27 mouse cellular contexts compared by ENCODE assay signal in genomic region chr2:60936910-60937309, GRCm38 (mm10). TPM values are rescaled to one million over a fixed set of nuclear protein-coding genes. Genes with fewer than 3 reads are reported as not detected.
DNase-seq lines count a peak whose midpoint lies in the region; ATAC-seq and TF ChIP-seq lines count a peak whose summit lies in the region.
"Had no signal": no experiment of that assay in that cellular context is flagged by ENCODE, and none has a peak within 500 bp of the region (broad histone marks: within the 10 kb centered on the region; RNA-seq: fewer than 3 reads in every experiment).

No protein-coding gene starts in this region.

- H3K4me2 ChIP-seq in liver, embryonic 11.5 days, result no peak overlapping the region
- H3K4me2 ChIP-seq in heart, embryonic 11.5 days, result no peak overlapping the region
- H3K4me2 ChIP-seq: forebrain, embryonic 13.5 days; heart, embryonic 12.5 days; heart, embryonic 15.5 days; hindbrain, embryonic 15.5 days had no signal

- peak overlapping the region; percentile 22 for H3K4me3 ChIP-seq in left cerebral cortex, adult 2 months
- 0 out of 2 replicates have a peak overlapping the region, but pooled peaks have one; percentile 9 for H3K4me3 ChIP-seq in cortical plate, adult 2 months (ENCODE audit: insufficient read depth, low read length)
- H3K4me3 ChIP-seq in liver, embryonic 11.5 days (ENCODE audit: low read depth, low read length), result no peak overlapping the region
- no peak overlapping the region for H3K4me3 ChIP-seq in heart, embryonic 11.5 days (ENCODE audit: low read depth, low read length)
- H3K4me3 ChIP-seq: forebrain, embryonic 10.5 days; forebrain, embryonic 13.5 days; heart, embryonic 12.5 days; heart, embryonic 15.5 days; hindbrain, embryonic 15.5 days had no signal

- ATAC-seq in liver, embryonic 11.5 days (replicated peaks; ENCODE audit: low FRiP score), result no peak
- no peak for ATAC-seq in heart, embryonic 11.5 days (replicated peaks; ENCODE audit: insufficient number of reproducible peaks, low FRiP score, low TSS enrichment)
- ATAC-seq: forebrain, embryonic 13.5 days; forebrain, embryonic 16.5 days; intestine, postnatal 0 days; Patski had no signal

- no peak for TF ChIP-seq CTCF in left cerebral cortex, adult 2 months (IDR thresholded peaks at IDR 0.05)
- TF ChIP-seq CTCF in cortical plate, adult 2 months (IDR thresholded peaks at IDR 0.05; ENCODE audit: extremely low read depth, insufficient read depth, low read length), result no peak

- no peak overlapping the region for H3K27ac ChIP-seq in left cerebral cortex, adult 2 months
- no peak overlapping the region for H3K27ac ChIP-seq in cortical plate, adult 2 months (ENCODE audit: insufficient read depth, low read length)
- no peak overlapping the region for H3K27ac ChIP-seq in liver, embryonic 11.5 days (ENCODE audit: low read depth, low read length)
- H3K27ac ChIP-seq in heart, embryonic 11.5 days (ENCODE audit: low read depth, low read length), result no peak overlapping the region
- H3K27ac ChIP-seq: forebrain, embryonic 10.5 days; forebrain, embryonic 13.5 days; heart, embryonic 15.5 days; hindbrain, embryonic 15.5 days had no signal

- no peak for TF ChIP-seq POLR2A in cortical plate, adult 2 months (IDR thresholded peaks at IDR 0.05; ENCODE audit: extremely low read depth, insufficient read depth, low read length)

- H3K9ac ChIP-seq in liver, embryonic 11.5 days (ENCODE audit: low read depth, low read length), result no peak overlapping the region
- H3K9ac ChIP-seq in heart, embryonic 11.5 days (ENCODE audit: low read depth, low read length), result no peak overlapping the region
- H3K9ac ChIP-seq: forebrain, embryonic 13.5 days; heart, embryonic 12.5 days; heart, embryonic 15.5 days; hindbrain, embryonic 15.5 days had no signal

- no peaks in the 10 kb centered on the region for H3K27me3 ChIP-seq in liver, embryonic 11.5 days (replicated peaks; ENCODE audit: control insufficient read depth, insufficient read depth, low read length)
- H3K27me3 ChIP-seq in heart, embryonic 11.5 days (ENCODE audit: control insufficient read depth, insufficient read depth, low read length), result no peaks in the 10 kb centered on the region
- H3K27me3 ChIP-seq: CH12.LX; forebrain, embryonic 13.5 days; heart, embryonic 12.5 days; heart, embryonic 15.5 days; hindbrain, embryonic 15.5 days; Patski had no signal

- no peaks in the 10 kb centered on the region; the same call in 1 of the 2 replicates for H3K4me1 ChIP-seq in cortical plate, adult 2 months (ENCODE audit: control insufficient read depth, insufficient read depth, low read length)
- peaks cover 4% of the 10 kb centered on the region; the same call in 1 of the 2 replicates for H3K4me1 ChIP-seq in liver, embryonic 11.5 days (replicated peaks; ENCODE audit: control insufficient read depth, insufficient read depth, low read length)
- peaks cover 6% of the 10 kb centered on the region; the same call in 1 of the 2 replicates for H3K4me1 ChIP-seq in heart, embryonic 11.5 days (ENCODE audit: control insufficient read depth, insufficient read depth, low read length)

- WGBS in liver, embryonic 11.5 days, result 93% methylated on average over 14 of the region's 14 CpGs
- 90% methylated on average over 14 of the region's 14 CpGs for WGBS in heart, embryonic 11.5 days (ENCODE audit: insufficient replicate concordance)

- DNase-seq in heart, adult 11 months, result peak; percentile 69
- no peak for DNase-seq in heart, postnatal 4 days
- no peak for DNase-seq in left cerebral cortex, adult 2 months (ENCODE audit: extremely low spot score in 1 of 2, low spot score in 2 of 2)
- no peak for DNase-seq in left cerebral cortex, adult 8-10 months (ENCODE audit: low spot score in 2 of 2)
- DNase-seq in liver, embryonic 11.5 days (ENCODE audit: low spot score), result no peak
- DNase-seq: adrenal gland, postnatal 10 days; adrenal gland, postnatal 36 days; B cell, adult 2 months; cerebellum, adult 11 months; cerebellum, adult 2 months; cerebellum, postnatal 10 days; cerebellum, postnatal 36 days; gastrocnemius, postnatal 36 days; heart, postnatal 10 days; heart, postnatal 36 days had no signal

- H3K36me3 ChIP-seq in liver, embryonic 11.5 days (ENCODE audit: control insufficient read depth, insufficient read depth, low read length), result no peaks in the 10 kb centered on the region
- H3K36me3 ChIP-seq in heart, embryonic 11.5 days (ENCODE audit: control insufficient read depth, insufficient read depth, low read length), result no peaks in the 10 kb centered on the region
- H3K36me3 ChIP-seq: forebrain, embryonic 10.5 days; G1E; heart, embryonic 12.5 days; heart, embryonic 15.5 days; hindbrain, embryonic 15.5 days had no signal

- intact Hi-C loops in left cerebral cortex, adult 2 months (cut with DNase I), result no loop called here

- H3K9me3 ChIP-seq in liver, embryonic 11.5 days (ENCODE audit: control insufficient read depth, low read length), result no peaks in the 10 kb centered on the region
- H3K9me3 ChIP-seq in heart, embryonic 11.5 days (replicated peaks; ENCODE audit: control insufficient read depth, low read length), result no peaks in the 10 kb centered on the region
- H3K9me3 ChIP-seq: forebrain, embryonic 10.5 days; forebrain, embryonic 13.5 days; G1E; heart, embryonic 12.5 days; heart, embryonic 15.5 days; hindbrain, embryonic 15.5 days had no signal

RNA-seq across cellular contexts. Expression of gene Rbms1, which starts 26.1 kb away (rescaled TPM):
- total RNA-seq in heart, postnatal 4 days (2021), result 10 to 100 TPM; 95.2 to 98.9 TPM
- 10 to 100 TPM; 19.4 to 20.2 TPM for total RNA-seq in left cerebral cortex, adult 2 months (2021)
- 10 to 100 TPM; 20.8 to 25.4 (median 23.8) TPM for total RNA-seq in left cerebral cortex, adult 8-10 months (2022)
- polyA plus RNA-seq in cortical plate, adult 2 months (2012; rRNA removed), result 16.8 and 18.8 TPM in 2 replicates
- 71.4 and 80.8 TPM in 2 replicates for polyA plus RNA-seq in liver, embryonic 11.5 days (2014; fragmentation: Nextera tagmentation; extraction: Ambion mirVana)
- polyA plus RNA-seq in heart, embryonic 11.5 days (2014; fragmentation: Nextera tagmentation; extraction: Ambion mirVana), result 101 and 121 TPM in 2 replicates

Comparison
In these comparisons a context has a peak if more than half of its experiments do, and no peak if none do; other contexts are left out.
1. H3K4me3 ChIP-seq: peak in left cerebral cortex, adult 2 months (single experiment) and cortical plate, adult 2 months (single experiment); none in liver, embryonic 11.5 days (single experiment) and heart, embryonic 11.5 days (single experiment).